Mouse (Mus musculus): Measurements from ENCODE around the gene Ascl5.
A peak's percentile ranks its signal among the peaks of the same experiment; 100 is the strongest.

Ascl5 gene

DNA sequence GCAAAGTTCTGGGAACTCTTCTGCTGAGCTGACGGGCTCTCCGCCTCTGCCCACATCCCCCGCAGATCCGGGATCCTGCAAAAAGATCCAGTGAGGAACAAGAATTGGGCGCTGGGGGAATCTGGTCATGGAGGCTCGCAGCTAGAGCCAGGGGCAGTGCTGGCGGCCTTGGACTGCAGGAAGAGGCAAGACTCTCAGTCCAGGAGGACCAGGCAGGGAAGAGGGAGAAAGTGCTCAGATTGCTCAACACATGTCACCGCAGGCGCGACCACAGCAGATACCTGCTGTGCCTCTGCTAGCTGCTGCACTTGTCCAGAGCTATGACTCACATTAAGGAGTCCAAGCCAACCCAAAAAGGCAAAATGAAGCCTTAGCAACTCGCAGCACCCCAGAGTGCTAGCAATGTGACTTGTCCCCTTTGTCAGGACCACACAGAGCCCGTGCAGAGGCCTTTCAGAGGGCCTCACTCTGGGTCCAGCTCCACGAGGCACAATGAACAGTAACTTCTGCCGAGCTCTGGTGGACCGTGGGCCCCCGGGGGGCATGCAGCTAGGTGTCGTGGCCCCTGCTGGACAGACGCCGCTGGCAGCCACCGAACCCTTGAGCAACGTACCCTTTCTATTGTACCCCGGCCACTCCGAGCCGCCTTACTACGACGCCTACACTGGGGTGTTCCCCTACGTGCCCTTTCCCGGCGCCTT, at the start of gene Ascl5:
TSS of gene Ascl5 (plus strand) at position 493 of the 701 bp plus-strand sequence.
- no peak for DNase-seq (ENCODE audit: low spot score)

DNA sequence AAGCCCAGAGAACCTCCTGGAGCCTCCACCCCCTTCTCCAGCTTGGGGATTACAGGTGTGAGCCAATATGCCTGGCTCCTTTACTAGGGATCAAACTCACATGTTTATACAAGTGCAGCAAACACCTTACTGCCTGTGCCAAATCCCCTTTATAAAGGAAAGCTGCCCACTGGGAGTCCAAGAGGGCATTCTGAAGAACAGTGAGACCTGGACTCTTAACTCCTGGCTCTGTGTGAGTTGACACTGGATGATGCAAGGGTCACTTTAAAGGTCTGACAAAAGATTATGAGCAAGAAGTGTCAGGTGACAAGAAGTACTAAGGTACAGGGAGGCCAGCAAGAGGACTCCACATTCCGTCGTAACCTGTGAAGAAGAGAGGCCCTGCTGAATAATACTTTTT, 49.2 kb upstream of the Ascl5 start:
- no peak for DNase-seq (ENCODE audit: low spot score)

DNA sequence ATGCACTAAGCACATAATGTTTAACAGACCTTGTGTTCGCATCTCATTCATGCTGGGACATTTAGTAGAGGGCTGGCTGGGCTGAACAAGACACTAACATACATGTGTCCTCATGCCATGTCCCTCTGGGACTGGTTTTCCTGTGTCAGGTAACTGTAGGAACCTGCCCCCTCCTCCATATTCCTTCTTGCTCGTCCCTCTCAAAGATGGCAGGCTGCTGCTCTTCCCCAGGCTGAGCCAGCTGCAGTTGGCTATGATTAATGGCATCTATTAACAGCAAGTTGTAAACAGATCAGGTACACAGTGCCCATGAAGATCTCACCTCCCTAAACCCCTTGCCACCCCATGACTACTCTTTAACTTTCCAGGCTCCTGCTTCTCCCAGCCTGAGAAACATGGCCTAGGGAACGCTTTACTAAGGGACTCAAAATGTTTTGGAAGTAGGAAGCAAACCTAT, 44.3 kb upstream of the Ascl5 start, which contains the start of gene Igfn1:
TSS of gene Igfn1 (minus strand) at position 51 of the 457 bp plus-strand sequence.
- DNase-seq (ENCODE audit: low spot score), result no peak

DNA sequence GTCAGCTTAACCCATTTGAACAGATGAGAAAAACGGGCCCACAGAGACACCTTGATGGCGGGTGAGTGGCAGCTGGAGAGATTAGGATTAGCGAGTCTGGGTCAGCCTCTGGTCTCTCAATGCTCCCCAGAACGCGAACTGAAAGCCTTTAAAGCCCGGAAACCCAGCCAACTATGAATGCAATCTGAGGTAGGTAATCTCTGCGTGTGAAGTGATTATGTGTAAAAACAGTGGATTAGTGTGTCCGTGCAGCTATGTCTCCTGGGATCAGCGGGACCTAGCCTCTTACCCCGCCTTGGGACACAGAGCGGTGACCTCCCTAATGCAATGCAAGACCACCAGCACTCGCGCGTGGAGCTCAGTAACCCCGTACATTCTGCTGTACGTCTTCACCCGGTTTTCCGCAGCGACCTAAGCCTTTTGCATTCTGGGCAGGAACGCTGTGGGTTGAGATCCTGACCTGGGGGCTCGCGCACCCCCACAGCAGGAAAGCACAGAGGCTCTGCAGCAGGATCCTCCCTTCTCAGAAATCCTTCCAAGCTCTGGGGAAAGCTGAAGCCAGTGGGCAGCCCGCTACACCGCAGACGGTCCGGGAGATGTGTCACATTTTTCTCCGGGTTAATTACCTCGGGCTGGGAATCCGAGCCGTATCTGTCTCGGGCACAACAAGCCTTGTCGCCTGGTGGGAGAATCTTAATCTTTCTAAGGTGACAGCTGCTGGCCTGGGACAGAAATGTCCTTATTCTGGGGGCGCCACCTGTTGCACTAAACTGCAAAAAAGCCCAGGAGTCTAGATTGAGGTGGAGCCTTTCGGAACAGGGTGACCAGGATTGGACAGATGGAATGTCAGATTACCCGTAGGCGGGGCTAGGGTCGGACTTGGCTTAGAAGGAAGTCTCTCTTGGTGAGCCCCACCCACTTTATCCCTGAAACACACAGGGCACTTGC, 43.1 kb upstream of the Ascl5 start, which contains the start of gene Tmem9:
TSS of gene Tmem9 (plus strand) at position 940 of the 948 bp plus-strand sequence.
- DNase-seq (ENCODE audit: low spot score), result no peak

DNA sequence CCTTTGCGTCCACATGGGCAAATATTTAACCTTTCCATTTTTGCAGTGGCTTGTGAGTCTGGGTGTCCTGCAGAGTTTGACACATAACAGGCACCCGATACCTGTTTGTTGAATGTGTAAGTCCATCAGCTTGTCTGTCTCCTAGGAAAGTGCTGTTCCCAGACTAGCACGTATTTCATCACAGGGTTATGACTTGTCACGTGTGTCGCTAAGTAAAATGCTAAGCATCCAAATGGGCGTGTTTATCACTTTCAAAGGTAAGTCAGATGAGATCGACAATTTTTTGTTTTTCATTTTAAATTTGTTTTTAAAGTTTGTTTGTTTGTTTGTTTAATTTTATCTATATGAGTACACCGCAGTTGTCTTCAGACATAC, 42.5 kb upstream of the Ascl5 start:
- no peak for DNase-seq (ENCODE audit: low spot score)

DNA sequence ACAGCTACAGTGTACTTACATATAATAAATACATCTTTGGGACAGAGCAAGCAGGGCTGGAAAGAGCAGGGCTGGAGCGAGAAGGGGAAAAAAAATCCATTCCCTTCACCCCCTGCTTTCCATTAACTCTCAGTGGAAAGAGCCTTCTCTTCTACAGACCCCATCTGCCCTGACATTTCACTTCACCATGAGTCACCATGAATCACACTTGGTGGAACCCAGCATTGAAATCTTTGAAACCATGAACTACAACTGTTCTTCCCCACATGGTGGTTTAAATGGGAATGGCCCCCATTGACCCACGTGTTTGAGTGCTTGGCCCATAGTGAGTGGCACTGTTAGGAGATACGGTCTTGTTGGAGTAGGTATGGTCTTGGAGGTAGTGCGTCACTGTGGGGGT, 40.4 kb upstream of the Ascl5 start:
- no peak for DNase-seq (ENCODE audit: low spot score)

DNA sequence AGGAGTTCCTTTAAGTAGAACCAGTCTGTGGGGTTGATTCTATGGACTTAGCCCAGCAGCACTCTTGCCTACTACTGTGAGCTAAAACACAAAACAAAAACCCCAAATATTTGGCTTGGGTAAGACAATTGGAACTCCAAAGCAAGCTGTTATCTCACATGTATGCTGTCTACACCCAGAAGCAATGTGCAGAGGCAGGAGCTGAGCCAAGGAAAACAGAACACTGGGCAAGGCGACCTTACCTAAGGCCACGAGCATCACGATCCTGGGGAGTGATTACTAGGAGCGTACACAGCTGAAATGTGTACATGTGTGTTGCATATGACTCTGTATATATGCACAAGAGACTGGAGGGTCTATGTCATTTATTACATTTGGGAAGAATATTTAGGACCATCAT, 37.1 kb upstream of the Ascl5 start:
- DNase-seq (ENCODE audit: low spot score), result no peak

DNA sequence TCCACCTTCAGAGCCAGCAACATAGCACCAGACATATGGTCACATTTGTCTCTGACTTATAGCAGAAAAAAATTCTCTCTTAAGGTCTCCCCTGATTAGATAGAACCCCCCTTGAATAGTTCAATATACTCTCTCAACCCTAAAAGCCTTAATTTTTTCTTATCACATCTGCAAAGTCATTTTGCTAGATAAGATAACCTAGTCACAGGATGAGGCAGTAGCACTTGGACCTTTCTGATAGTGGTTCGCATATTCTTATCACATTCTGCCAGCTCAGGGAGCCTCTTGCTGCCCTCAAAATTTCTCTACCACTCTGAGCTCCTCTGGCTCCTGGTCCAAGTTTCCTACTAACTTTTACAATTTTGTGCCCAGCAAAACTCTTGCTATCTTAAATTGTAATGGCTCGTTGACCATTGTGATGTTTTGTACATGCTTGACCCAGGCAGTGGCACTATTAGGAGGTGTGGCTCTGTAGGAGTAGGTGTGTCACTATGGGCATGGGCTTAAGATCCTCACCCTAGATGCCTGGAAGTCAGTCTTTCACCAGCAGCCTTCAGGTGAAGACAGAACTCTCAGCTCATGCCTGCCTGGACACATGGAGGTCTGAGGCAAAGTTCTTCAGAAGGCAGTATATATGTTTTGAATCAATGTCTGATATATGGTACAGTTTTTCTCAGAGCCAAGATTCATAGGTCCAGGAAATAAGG, 35.7 kb upstream of the Ascl5 start:
- no peak for DNase-seq (ENCODE audit: low spot score)

DNA sequence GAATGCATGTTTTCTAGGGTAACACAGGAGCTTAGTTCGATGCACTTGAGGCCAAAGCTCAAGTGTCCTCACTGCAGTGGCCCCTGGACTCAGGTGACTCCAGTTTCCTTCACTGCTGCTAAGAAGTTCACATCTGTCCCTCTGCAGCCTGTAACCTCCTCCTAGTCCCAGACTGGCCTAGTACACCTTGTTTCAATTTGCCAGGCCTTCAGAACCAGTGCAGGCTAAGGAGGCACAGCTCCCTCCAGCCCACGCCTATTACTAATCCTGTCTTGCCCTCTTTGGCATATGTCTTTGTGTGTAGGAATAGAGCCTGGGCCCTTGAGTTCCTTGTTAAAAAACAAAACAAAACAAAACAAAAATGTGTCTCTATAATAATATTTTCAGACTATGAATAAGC, 33.3 kb upstream of the Ascl5 start:
- DNase-seq (ENCODE audit: low spot score), result no peak

DNA sequence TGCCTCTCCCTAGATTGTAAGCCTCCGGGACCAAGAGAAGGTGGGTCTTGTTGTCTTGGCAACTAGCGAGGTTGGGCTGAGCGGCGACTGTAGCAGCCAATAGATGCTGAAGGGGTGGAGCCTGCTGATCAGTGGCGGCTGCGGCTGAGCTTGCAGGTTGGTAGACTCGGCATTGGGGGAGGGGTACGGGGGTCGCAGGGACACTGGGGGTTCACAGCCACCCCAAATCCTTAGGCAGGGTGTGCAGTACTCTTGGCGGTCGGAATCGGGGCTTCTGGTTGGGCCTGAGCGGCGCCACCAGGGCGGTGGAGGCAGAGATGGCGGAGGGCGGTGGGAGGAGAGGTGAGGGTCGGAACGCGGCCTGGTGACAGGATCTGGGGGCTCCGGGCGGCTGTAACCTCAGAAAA, 32.7 kb upstream of the Ascl5 start:
- peak; percentile 94 for DNase-seq (ENCODE audit: low spot score)

DNA sequence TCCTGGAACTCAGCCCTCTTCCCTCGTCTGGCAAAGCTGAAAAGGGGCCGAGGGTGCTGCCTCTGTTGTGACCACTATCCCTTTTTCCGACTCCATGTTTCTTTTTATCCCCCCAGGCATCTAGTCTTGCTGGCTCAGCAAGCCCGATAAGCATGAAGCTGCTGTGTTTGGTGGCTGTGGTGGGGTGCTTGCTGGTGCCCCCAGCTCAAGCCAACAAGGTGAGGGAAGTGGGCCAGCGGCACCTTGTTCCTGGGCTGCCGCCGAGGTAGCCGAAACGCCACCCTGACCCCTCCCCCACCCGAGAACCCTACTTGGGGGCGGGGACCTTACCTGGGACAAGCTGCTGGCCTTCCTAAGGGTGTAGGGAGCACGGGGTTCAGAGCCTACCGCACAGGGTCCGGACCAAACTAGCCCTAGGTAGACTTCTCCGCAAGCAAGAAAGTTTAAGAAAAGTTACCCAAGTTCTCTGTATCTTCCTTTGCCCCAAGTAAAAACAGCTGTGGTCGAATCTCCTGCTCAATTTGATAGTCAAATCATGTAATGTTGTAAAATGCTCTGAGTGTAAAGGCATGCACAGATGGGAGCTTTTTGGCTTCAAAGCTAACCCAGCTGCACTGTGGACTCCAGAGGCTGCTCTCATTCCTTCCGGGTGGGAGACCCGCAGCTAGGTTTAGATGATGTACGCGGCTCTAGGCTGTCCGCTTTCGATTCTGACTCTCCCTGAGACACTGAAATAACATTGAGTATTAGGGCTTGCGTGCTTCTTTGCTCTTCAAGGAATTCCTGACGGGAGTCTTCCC, 32.0 kb upstream of the Ascl5 start:
- DNase-seq (ENCODE audit: low spot score), result no peak

DNA sequence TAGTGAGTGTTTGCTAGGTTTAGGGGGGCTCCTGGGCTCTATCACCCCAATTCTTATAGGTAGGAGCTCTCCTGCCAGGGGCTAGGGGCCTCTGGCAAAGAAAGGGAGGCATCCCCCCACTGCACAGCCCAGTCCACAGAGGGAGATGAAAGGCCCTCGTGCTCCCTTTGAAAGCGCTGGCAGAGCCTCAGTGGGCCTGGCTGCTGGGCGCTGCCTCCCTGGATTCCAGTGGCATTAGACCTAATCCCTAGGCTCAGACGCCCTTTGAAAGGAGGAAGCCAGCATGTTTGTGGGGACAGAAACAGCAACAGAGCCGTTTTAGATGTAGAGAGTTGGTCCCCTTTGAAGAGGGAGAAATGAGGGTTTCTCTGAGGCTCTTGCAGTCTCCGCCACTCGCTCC, 20.4 kb upstream of the Ascl5 start:
- DNase-seq (ENCODE audit: low spot score), result no peak

DNA sequence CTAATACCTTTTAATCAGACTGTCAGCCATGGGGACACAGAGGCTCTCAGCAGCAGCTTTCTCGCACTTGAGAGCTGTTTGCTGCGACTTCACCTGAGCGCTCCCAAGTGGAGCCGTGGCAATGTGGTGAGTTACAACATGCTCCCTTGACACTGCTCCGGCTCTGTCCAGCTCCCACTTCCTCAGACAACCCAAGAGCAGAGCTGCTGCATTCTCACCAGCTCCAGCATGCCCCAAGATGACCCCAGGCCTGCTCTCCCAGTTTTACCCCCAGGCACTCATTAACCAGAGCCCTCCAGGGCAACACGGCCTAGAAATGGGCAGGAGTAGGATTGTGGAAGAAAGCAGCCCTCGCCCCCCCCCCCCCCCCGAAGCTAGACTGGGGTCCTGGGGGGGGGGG, 18.9 kb upstream of the Ascl5 start:
- no peak for DNase-seq (ENCODE audit: low spot score)

DNA sequence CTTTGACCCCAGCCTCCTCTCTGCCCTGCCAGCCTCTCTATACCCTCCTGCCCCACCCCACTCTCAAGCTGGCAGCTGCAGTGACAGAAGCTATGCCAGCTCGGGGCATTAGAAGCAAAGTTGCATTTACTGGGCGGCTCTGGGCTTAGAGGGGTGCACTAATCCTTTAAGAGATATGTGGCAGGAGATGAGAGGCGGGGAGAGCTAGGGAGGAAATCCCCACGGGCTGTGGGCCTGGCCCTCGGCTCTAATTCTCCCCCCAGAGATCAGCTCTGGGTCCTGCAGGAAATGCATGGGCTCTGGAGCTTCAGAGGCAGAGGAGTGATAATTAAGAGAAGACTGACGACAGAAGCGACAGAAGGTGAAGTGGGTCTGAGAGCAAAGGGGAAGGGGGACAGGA, 17.6 kb upstream of the Ascl5 start:
- DNase-seq (ENCODE audit: low spot score), result no peak

DNA sequence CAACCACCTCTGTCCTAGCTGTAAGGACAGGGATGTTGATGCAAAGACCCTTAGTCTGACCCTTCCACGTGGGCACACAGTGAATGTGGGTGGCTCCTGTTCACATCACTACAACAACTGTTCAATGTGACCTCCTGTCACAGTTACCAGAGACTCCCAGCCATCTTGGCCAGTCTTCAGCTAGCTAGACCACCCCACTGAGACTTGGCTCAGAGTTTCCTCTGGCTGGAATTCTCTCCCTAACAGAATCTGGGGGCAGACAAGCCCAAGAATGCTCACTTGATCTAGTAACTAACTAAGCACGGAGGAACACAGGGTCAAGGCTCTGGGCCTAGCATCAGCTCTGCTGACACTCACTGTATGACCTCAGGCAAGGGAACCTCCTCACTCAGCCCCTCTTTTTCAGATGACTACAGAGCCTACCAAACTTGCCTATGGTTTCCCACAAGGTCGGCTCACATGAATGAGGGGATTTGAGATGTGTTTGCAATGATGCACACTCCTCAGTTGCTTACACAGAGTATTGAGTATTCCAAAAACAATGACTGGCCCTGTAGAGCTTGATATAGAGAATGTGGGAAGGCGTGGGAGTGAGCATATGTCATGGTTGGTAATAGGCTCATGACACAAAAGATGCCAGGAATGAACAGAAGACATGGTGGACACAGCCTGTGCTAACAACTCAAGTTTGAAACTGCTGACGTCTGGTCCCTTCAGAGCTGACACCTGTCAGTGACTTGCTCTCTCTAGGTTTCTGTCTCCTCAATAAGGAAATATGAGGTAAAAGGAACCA, 11.7 kb upstream of the Ascl5 start:
- no peak for DNase-seq (ENCODE audit: low spot score)

DNA sequence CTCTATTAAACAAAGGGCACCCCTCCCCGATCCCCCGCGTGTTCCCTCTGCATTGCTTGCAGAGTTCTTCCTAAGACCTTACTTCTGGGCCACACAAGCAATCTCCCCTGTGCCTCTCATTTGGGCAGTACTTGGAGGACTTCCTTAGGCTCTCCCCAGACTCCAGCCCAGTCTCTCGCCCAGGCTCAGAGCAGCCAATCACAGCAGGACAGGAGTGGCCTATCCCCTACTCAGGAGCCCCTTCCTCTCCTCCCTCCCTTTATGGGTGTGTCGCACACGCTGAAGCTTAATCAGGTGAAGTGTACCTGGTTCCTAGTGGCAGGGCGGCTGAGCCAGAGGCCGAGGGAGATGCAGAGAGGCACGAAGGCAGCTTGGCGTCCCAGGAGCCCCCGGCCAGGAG, 10.2 kb upstream of the Ascl5 start:
- DNase-seq (ENCODE audit: low spot score), result no peak

DNA sequence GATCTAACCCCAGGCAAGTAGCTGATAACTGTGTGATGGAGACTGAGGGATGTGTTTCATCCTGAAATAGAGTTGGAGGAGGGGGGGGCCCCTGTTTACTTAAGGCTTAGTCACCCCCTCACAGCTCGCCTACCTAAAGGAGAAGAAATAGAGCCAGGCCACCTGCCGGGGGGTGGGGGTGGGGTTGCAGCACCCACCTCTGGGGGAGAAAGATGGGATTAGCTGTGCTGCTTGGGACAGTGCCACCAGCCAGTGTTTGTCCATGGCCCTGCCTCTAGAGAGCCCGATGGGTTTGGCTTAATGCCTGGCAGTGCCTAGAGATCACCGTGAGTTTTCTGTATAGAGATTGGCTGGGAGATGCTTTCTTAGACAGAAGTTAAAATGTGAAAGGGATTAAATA, 9.7 kb upstream of the Ascl5 start:
- no peak for DNase-seq (ENCODE audit: low spot score)

DNA sequence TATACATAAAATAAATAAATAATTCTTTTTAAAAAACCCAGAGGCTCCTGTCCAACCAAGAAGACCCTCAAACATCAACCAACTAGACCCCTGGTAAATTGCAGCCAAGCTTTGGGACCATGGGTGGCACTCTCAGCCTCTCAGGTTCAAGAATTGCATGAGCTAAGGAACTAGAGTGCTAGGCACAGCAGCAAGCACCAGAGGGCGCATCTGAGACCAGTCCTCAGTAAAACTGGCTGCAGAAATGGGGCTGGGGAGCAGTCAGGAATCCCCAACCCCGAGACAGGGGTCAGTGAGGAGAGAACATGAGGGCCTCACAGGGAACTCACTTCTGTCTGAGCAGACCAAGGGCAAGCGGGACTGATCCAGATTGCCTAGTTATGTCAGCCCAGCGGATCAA, 4.8 kb upstream of the Ascl5 start:
- no peak for DNase-seq (ENCODE audit: low spot score)

DNA sequence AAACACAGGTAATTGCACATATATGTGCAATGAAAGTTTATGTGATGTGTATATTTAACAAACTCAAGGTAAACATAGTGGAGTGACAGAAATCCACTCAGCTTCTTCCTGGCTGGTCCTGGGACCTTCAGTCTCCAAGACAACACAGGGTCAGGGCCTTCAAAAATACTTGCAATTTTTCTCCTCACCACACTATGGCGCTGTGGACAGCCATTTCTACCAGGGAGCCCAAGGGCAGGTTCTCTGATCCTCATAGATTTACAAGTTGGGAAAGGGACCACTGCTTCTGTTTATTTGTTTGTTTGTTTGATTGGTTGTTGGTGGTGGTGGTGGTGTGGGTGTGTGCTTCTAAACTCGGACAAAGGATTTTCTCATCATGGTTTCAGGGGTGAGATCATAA, 3.2 kb upstream of the Ascl5 start:
- no peak for DNase-seq (ENCODE audit: low spot score)

DNA sequence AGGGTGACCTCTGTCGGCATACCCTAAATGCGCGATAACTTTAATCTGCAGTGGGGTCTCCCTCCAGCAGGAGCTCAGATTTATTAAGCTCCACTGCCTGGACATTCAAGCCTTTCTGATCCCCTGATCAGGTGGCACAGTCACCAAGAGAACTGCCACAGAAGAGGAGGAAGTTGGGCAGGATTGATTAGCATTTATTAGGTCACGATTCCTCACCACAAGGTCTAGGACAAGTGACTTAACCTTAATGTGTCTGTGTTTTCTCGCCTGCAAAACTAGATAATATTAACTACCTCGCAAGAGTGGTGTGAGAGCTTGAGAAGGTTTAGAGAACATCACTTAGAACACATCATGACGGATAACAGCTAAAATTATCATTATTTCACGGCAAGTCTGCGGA, 2.7 kb upstream of the Ascl5 start:
- DNase-seq (ENCODE audit: low spot score), result no peak

DNA sequence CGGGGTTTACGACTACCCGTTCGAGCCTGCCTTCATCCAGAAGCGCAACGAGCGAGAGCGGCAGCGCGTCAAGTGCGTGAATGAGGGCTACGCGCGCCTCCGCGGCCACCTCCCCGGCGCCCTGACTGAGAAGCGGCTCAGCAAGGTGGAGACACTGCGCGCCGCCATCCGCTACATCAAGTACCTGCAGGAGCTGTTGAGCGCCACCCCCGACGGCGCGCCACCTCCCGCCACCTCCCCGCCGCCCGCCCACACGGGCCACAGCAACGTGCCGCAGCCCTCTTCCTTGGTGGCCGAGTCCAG, 360 bp downstream of the Ascl5 start:
- DNase-seq (ENCODE audit: low spot score), result no peak

Measured in left cerebral cortex, adult 11 months (tissue).